Mouse (Mus musculus) ES-Bruce4 (cell line): Measurements from ENCODE around the gene Ch25h.

Experiments used
- CTCF ChIP-seq: IDR thresholded peaks from one replicate; pipeline ENCODE4 v1.8.1; 2011; ENCODE audit warnings: low read depth, low read length
- POLR2A ChIP-seq: IDR thresholded peaks from one replicate; pipeline ENCODE4 v1.8.1; 2011; ENCODE audit warnings: low read length; ENCODE audit not compliant: insufficient read depth

- TF ChIP-seq POLR2A: no peak
- no peak for TF ChIP-seq CTCF
These were observed 36.6 kb upstream of the Ch25h start for GRCm38 (mm10) chr19:34511528-34511927.
